Mouse (Mus musculus): Measurements from ENCODE around the gene Rimbp3.

The Rimbp3 gene

GRCm38 (mm10) chr16:17251539-17251938 is 43.1 kb downstream of the Rimbp3 start:
- in situ Hi-C loops (cut with MboI; ENCODE audit: low pct_unique_long_range_greater_than_20kb in 1 of 2, low sequenced_read_pairs in 2 of 2, unreplicated experiment in 1 of 2): loop anchor here in 1 of 2 experiments (5.0 kb wide), 1 partner anchor 34 kb away; no protein-coding TSS in a partner anchor

DNA sequence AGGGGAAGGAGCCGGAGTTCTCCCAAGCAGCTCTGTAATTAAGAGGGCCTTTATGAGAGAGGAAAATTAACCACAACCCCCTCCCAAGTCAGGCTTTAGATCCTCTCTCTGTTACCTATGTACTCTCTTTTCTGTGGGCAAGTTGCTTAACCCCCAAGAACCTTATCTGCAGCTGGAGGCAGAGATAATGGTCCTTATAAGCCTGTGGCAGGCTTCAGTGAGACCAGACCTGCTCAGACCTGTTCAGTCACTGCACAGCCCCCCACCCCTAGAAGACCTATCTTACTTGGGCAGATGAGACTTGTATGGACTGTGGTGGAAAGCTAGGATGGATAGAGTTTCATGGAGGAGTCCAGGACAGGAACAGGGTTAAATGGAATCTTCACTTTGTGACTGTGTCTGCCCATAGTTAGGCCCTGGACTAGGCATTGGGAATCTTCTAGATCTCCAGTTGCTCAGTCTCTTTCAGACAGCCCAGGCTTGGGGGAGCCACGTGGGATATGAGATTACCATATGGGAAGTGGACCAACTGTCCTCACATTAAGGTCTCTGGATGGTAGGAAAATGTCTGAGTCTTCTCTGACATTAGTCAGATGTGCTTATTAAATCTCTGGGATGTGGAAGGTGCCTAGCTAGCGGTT is 43.8 kb downstream of the Rimbp3 start:
- in situ Hi-C loops (cut with MboI; ENCODE audit: low pct_unique_long_range_greater_than_20kb in 1 of 2, low sequenced_read_pairs in 2 of 2, unreplicated experiment in 1 of 2): loop anchor here in 1 of 2 experiments (5.0 kb wide), 1 partner anchor 35 kb away; no protein-coding TSS in a partner anchor

DNA sequence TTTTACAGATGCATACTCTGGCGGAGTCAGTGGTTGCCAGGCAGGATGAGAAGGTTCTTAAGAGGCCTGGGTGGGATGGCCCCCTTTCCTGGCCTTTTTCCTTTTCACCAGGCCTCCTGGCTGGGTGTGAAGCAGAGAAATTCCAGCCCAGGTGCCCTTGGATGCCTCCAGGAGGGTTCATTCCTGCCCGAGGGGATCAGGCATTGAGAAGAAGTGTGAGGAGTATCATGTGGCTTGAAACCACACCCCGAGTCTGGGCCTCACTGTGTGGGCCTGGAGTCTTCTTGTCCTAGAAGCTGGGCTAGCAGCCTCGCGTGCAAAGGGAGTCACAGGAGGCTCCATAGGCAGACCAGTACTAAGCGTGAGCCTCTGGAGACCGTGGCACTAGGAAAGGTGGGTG is 44.4 kb downstream of the Rimbp3 start:
- in situ Hi-C loops (cut with MboI; ENCODE audit: low pct_unique_long_range_greater_than_20kb in 1 of 2, low sequenced_read_pairs in 2 of 2, unreplicated experiment in 1 of 2): loop anchor here in 1 of 2 experiments (5.0 kb wide), 1 partner anchor 36 kb away; no protein-coding TSS in a partner anchor

GRCm38 (mm10) chr16:17254005-17254597 is 45.7 kb downstream of the Rimbp3 start:
- in situ Hi-C loops (cut with MboI; ENCODE audit: low pct_unique_long_range_greater_than_20kb in 1 of 2, low sequenced_read_pairs in 2 of 2, unreplicated experiment in 1 of 2): loop anchor here in 1 of 2 experiments (5.0 kb wide), 1 partner anchor 37 kb away; no protein-coding TSS in a partner anchor

GRCm38 (mm10) chr16:17255270-17255669 is 46.9 kb downstream of the Rimbp3 start:
- in situ Hi-C loops (cut with MboI; ENCODE audit: low pct_unique_long_range_greater_than_20kb in 1 of 2, low sequenced_read_pairs in 2 of 2, unreplicated experiment in 1 of 2): no loop called here

- in situ Hi-C loops (cut with MboI; ENCODE audit: low pct_unique_long_range_greater_than_20kb in 1 of 2, low sequenced_read_pairs in 2 of 2, unreplicated experiment in 1 of 2): no loop called here
These were observed 49.0 kb downstream of the Rimbp3 start for GRCm38 (mm10) chr16:17257359-17257821.

DNA sequence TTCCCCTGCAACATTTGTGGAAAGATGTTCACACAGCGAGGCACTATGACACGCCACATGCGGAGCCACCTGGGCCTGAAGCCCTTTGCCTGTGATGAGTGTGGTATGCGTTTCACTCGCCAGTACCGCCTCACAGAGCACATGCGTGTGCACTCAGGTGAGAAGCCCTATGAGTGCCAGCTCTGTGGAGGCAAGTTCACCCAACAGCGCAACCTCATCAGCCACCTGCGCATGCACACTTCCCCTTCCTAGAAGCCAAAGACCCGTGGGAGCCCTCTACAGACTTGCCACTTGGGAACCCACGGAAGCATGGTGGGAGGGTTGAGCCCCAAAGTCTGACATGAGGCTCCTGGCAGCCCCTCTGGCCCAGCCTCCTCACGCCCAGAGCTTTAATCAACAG is 50.5 kb downstream of the Rimbp3 start:
- in situ Hi-C loops (cut with MboI; ENCODE audit: low pct_unique_long_range_greater_than_20kb in 1 of 2, low sequenced_read_pairs in 2 of 2, unreplicated experiment in 1 of 2): no loop called here

GRCm38 (mm10) chr16:17261341-17261740 is 52.9 kb downstream of the Rimbp3 start:
- in situ Hi-C loops (cut with MboI; ENCODE audit: low pct_unique_long_range_greater_than_20kb in 1 of 2, low sequenced_read_pairs in 2 of 2, unreplicated experiment in 1 of 2): loop anchor here in 1 of 2 experiments (5.0 kb wide), 1 partner anchor 54 kb away; the partner anchor contains the start of gene Rimbp3
